Mouse (Mus musculus): Measurements from ENCODE around the gene Rad17. TPM values are rescaled to one million over a fixed set of nuclear protein-coding genes. Genes with fewer than 3 reads are reported as not detected.

The Rad17 gene
- polyA plus RNA-seq, 1 experiment from 2014 or later: 11.9 TPM

DNA sequence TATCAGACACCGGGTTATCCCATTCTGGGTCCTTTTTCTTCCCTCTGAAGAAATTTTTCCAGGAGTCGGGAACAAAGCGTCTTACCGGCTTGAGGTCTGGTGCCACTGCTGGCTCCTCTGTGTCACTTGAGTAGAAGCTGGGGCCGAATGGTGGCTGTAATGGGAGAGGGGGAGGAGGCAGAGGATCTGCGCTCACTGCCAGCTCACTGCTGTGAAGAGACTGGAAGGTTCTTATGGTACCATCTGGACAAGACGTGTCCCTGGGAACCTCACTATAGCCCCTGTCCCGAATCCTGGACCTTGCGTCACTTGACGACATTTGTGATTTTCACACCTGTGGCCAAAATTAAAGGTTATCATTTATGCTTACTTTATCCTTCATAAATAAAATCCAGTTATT, 38.6 kb downstream of the Rad17 start:
- H3K9ac ChIP-seq: no peak overlapping the region
- 82% methylated on average over 10 of the region's 10 CpGs for WGBS (ENCODE audit: insufficient replicate concordance)
- no peaks in the 10 kb centered on the region for H3K9me3 ChIP-seq (replicated peaks)
- no peak for ATAC-seq (ENCODE audit: insufficient read depth)
- H3K4me1 ChIP-seq (replicated peaks): peaks cover 9% of the 10 kb centered on the region
- peaks cover 9% of the 10 kb centered on the region; the same call in 1 of the 2 replicates for H3K36me3 ChIP-seq (replicated peaks)
- no peak overlapping the region for H3K4me3 ChIP-seq (replicated peaks)
- H3K4me2 ChIP-seq: no peak overlapping the region
- peaks cover 8% of the 10 kb centered on the region for H3K27me3 ChIP-seq
- no peak overlapping the region for H3K27ac ChIP-seq (replicated peaks)

- Histone ChIP-seq H3K27me3 (peaks cover 2% of the 10 kb centered on the region), H3K4me2 (no peak overlapping the region), H3K9ac (no peak overlapping the region), H3K9me3 (replicated peaks) (no peaks in the 10 kb centered on the region), H3K36me3 (replicated peaks) (peaks cover 9% of the 10 kb centered on the region; the same call in 1 of the 2 replicates), H3K27ac (replicated peaks) (no peak overlapping the region), H3K4me3 (replicated peaks) (no peak overlapping the region), H3K4me1 (replicated peaks) (peaks cover 5% of the 10 kb centered on the region)
- 72% methylated on average over 13 of the region's 13 CpGs for WGBS (ENCODE audit: insufficient replicate concordance)
- ATAC-seq (ENCODE audit: insufficient read depth): no peak
Observed at GRCm38 (mm10) chr13:100611266-100611665, 39.6 kb downstream of the Rad17 start.

- Histone ChIP-seq H3K27me3 (no peaks in the 10 kb centered on the region), H3K4me2 (no peak overlapping the region), H3K4me3 (replicated peaks) (no peak overlapping the region), H3K36me3 (replicated peaks) (peaks cover 9% of the 10 kb centered on the region; the same call in 1 of the 2 replicates), H3K4me1 (replicated peaks) (0 out of 2 replicates have a peak, but pooled peaks cover 3% of the 10 kb centered on the region), H3K9ac (no peak overlapping the region), H3K9me3 (replicated peaks) (no peaks in the 10 kb centered on the region), H3K27ac (replicated peaks) (no peak overlapping the region)
- 71% methylated on average over 8 of the region's 8 CpGs for WGBS (ENCODE audit: insufficient replicate concordance)
- no peak for ATAC-seq (ENCODE audit: insufficient read depth)
Observed at GRCm38 (mm10) chr13:100607756-100608155, 43.1 kb downstream of the Rad17 start.

GRCm38 (mm10) chr13:100605845-100606244, 45.0 kb downstream of the Rad17 start:
- Histone ChIP-seq H3K9ac (no peak overlapping the region), H3K4me1 (replicated peaks) (peaks cover 10% of the 10 kb centered on the region), H3K36me3 (replicated peaks) (no peaks in the 10 kb centered on the region), H3K9me3 (replicated peaks) (no peaks in the 10 kb centered on the region), H3K27me3 (no peaks in the 10 kb centered on the region), H3K27ac (replicated peaks) (no peak overlapping the region), H3K4me2 (no peak overlapping the region), H3K4me3 (replicated peaks) (no peak overlapping the region)
- ATAC-seq (ENCODE audit: insufficient read depth): no peak
- 51% methylated on average over 1 of the region's 1 CpGs for WGBS (ENCODE audit: insufficient replicate concordance)

DNA sequence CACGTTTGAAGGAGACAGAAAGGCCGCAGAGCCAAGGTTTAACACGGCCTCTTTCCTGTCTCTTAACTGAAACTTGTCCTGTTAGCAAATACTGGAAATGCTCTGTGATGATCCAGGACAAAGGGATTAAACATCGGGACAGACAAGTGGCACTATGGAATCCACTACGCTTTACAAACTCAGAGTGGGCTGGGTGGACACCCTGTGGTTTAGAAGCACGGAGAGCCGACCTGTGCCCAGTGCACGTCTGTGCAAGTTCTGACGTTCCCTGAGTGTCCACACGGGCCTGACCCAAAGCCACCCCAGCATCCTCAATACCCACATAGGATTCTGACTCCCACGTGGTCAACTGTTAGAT, 47.1 kb downstream of the Rad17 start:
- Histone ChIP-seq H3K4me2 (no peak overlapping the region), H3K4me3 (replicated peaks) (no peak overlapping the region), H3K9ac (no peak overlapping the region), H3K27ac (replicated peaks) (no peak overlapping the region), H3K36me3 (replicated peaks) (no peaks in the 10 kb centered on the region), H3K9me3 (replicated peaks) (no peaks in the 10 kb centered on the region), H3K27me3 (no peaks in the 10 kb centered on the region), H3K4me1 (replicated peaks) (peaks cover 11% of the 10 kb centered on the region)
- 72% methylated on average over 11 of the region's 11 CpGs for WGBS (ENCODE audit: insufficient replicate concordance)
- no peak for ATAC-seq (ENCODE audit: insufficient read depth)

DNA sequence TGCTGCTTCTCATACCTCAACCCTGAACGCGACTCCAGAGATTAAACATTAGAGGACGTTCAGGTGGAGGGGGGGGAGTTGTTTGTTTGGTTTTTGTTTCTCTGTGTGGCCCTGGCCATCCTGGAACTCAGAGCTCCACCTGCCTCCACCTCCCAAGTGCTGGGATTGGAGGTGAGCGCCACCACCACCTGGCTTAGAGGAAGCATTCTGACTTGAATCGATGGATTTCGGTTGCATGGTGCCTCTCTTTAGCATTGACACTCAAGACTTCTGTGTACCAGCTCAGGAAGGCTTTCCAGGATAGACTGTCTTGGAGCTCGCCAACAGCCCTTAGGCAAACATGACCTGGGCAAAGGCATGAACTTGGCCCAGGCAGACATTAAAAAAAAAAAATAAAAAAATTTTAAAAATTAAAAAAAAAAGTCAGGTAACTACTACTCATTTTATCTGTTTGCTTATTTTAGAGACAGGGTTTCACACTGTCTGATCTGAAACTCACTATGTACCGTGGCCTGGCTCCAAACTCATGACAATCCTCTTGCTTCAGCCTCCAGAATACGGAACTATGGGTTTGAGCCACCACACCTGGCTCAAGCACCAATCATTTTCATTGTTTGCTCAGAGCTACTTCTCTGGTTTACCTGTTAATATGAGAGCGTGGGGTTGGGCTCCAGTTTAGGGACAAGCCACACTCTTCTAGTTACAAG, 47.7 kb downstream of the Rad17 start:
- Histone ChIP-seq H3K4me3 (replicated peaks) (no peak overlapping the region), H3K27ac (replicated peaks) (peak overlapping the region; percentile 58), H3K4me1 (replicated peaks) (peaks cover 11% of the 10 kb centered on the region), H3K36me3 (replicated peaks) (no peaks in the 10 kb centered on the region), H3K4me2 (no peak overlapping the region), H3K27me3 (no peaks in the 10 kb centered on the region), H3K9ac (no peak overlapping the region), H3K9me3 (replicated peaks) (no peaks in the 10 kb centered on the region)
- 68% methylated on average over 10 of the region's 10 CpGs for WGBS (ENCODE audit: insufficient replicate concordance)
- ATAC-seq (ENCODE audit: insufficient read depth): no peak

DNA sequence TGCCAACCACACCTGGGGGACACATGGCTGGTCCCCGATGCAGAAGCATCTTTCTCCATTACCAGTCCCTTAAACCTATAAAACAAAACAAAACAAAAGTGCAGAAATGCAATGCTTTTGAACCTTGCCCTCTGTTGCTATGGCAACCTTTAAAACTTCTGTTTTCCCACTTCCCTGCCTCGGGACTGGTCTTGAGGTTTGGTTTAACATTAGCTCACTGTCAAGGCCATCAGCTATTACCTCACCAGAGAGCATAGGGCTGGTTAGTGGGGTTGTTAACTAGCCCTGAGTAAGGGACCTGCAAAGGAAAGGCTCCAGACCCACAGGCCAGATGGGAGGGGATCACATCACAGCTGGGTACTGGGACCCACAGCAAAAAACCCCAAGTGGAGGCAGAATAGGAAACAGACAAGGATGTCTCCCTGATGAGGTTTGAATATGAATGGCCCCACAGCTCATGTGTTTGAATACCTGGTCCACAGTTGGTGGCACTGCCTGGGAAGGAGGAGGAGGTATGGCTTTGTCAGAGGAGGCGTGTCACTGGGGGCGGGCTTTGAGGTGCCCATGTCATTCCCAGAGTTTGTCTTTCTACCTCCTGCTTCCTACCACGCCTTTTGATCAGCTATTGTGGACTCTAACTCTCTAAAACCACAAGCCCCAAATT, 48.5 kb downstream of the Rad17 start:
- 51% methylated on average over 5 of the region's 5 CpGs for WGBS (ENCODE audit: insufficient replicate concordance)
- ATAC-seq (ENCODE audit: insufficient read depth): peak; percentile 85
- Histone ChIP-seq H3K27me3 (no peaks in the 10 kb centered on the region), H3K4me3 (replicated peaks) (no peak overlapping the region), H3K4me1 (replicated peaks) (peaks cover 11% of the 10 kb centered on the region), H3K9ac (no peak overlapping the region), H3K9me3 (replicated peaks) (no peaks in the 10 kb centered on the region), H3K27ac (replicated peaks) (peak overlapping the region; percentile 58), H3K36me3 (replicated peaks) (no peaks in the 10 kb centered on the region), H3K4me2 (no peak overlapping the region)

GRCm38 (mm10) chr13:100601034-100601433, 49.8 kb downstream of the Rad17 start:
- ATAC-seq (ENCODE audit: insufficient read depth): no peak
- Histone ChIP-seq H3K27me3 (no peaks in the 10 kb centered on the region), H3K9ac (0 out of 2 replicates have a peak overlapping the region, but pooled peaks have one; percentile 25), H3K36me3 (replicated peaks) (no peaks in the 10 kb centered on the region), H3K4me3 (replicated peaks) (peak overlapping the region; percentile 29), H3K4me1 (replicated peaks) (peaks cover 8% of the 10 kb centered on the region), H3K27ac (replicated peaks) (0 out of 2 replicates have a peak overlapping the region, but pooled peaks have one; percentile 24), H3K4me2 (peak overlapping the region; percentile 57), H3K9me3 (replicated peaks) (no peaks in the 10 kb centered on the region)
- 31% methylated on average over 8 of the region's 8 CpGs for WGBS (ENCODE audit: insufficient replicate concordance)

- WGBS (ENCODE audit: insufficient replicate concordance): 45% methylated on average over 12 of the region's 12 CpGs
- Histone ChIP-seq H3K4me1 (replicated peaks) (peaks cover 8% of the 10 kb centered on the region), H3K27me3 (no peaks in the 10 kb centered on the region), H3K36me3 (replicated peaks) (no peaks in the 10 kb centered on the region), H3K27ac (replicated peaks) (0 out of 2 replicates have a peak overlapping the region, but pooled peaks have one; percentile 24), H3K4me2 (peak overlapping the region; percentile 57), H3K9ac (no peak overlapping the region), H3K4me3 (replicated peaks) (peak overlapping the region; percentile 29), H3K9me3 (replicated peaks) (no peaks in the 10 kb centered on the region)
- no peak for ATAC-seq (ENCODE audit: insufficient read depth)
Observed at GRCm38 (mm10) chr13:100600317-100600716, 50.5 kb downstream of the Rad17 start.

DNA sequence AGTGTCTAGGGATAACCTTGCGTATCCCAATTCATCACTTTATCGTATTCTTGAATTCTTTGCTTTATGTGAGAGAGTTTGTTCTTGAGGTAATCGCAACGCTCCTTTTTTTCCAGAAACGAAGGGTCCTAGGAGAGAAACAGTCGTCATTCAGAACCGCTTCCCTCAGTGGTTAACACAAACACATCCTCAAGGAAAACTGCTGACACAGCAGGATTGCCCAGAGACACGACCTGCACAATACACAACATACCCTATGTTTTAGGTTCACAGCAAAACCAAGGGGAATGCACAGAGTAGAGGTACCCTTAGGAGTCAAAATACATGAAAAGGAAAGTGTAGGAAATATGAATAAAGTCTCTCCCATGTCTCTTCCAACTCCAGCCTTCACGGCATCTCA, 53.6 kb downstream of the Rad17 start:
- Histone ChIP-seq H3K27me3 (no peaks in the 10 kb centered on the region), H3K27ac (replicated peaks) (no peak overlapping the region), H3K9me3 (replicated peaks) (no peaks in the 10 kb centered on the region), H3K9ac (no peak overlapping the region), H3K36me3 (replicated peaks) (no peaks in the 10 kb centered on the region), H3K4me1 (replicated peaks) (peaks cover 8% of the 10 kb centered on the region), H3K4me3 (replicated peaks) (no peak overlapping the region), H3K4me2 (no peak overlapping the region)
- WGBS (ENCODE audit: insufficient replicate concordance): 77% methylated on average over 9 of the region's 9 CpGs
- no peak for ATAC-seq (ENCODE audit: insufficient read depth)

DNA sequence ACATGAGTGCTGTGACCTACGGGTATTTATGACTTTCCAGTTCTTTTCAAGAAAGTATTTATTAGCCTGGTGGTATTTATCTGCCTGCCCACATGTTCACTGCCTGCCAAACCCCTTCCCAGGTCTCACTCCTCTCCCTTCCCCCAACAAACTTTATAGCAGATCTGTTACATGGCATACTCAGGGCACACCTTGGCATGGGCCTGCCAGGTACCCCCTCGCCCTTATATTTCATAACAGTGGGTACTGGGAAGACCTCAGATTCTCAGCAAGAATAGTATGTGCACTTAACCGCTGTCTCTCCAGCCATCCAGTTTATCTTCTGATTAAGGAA, 55.3 kb downstream of the Rad17 start:
- 70% methylated on average over 3 of the region's 3 CpGs for WGBS (ENCODE audit: insufficient replicate concordance)
- H3K9me3 ChIP-seq (replicated peaks): no peaks in the 10 kb centered on the region
- H3K4me3 ChIP-seq (replicated peaks): no peak overlapping the region
- H3K27me3 ChIP-seq: no peaks in the 10 kb centered on the region
- no peak overlapping the region for H3K9ac ChIP-seq
- ATAC-seq (ENCODE audit: insufficient read depth): no peak
- H3K36me3 ChIP-seq (replicated peaks): no peaks in the 10 kb centered on the region
- no peaks in the 10 kb centered on the region for H3K4me1 ChIP-seq (replicated peaks)
- no peak overlapping the region for H3K27ac ChIP-seq (replicated peaks)
- H3K4me2 ChIP-seq: no peak overlapping the region

All from liver, embryonic 15.5 days (tissue).